In the genomic region with DNA sequence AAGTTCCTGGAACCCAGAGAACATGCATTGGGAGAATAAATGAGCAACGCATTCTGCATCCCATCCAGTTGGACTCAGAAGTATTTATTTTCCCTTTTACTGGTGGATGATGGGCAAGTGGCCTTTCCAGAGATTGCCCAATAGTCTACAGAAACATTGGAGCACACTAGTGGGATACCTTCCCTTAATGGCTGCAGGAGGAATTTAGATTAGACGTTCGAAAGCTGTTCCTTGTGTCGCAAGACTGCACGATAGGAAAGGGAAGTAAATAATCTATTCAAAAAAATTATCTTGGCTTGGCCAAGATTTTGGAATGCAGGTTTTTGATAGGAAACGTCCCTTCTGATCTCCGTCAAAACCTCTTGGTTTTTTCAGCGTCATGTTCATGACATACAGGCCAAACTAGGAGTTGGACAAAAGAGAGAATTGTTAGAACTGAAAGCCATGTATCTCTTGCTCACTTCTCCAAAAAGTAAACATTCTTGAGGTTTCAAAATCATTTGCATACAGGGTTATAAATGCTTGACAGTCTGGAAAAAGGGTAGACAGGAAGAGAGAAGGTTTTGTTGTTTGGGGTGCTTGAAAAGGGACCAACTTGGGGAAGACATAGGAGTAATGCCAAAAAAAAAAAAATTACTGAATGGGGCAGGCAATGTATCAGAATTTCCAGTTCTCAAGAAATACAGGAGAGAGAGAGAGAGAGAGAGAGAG, we compare ENCODE assay signal across 8 mouse cellular contexts. TPM values are rescaled to one million over a fixed set of nuclear protein-coding genes. Genes with fewer than 3 reads are reported as not detected.
A peak's percentile ranks its signal among the peaks of the same experiment; 100 is the strongest.
DNase-seq lines count a peak whose midpoint lies in the region; ATAC-seq and TF ChIP-seq lines count a peak whose summit lies in the region.

No protein-coding gene starts in this region.

- H3K4me3 ChIP-seq in C2C12 (ENCODE audit: insufficient read depth, poor library complexity, severe bottlenecking), result peak overlapping the region; percentile 92
- H3K4me3 ChIP-seq in heart, postnatal 0 days (ENCODE audit: low read depth, low read length), result peak overlapping the region; percentile 93
- H3K4me3 ChIP-seq in lung, embryonic 14.5 days (ENCODE audit: low read depth, low read length), result peak overlapping the region; percentile 86; the same call in 1 of the 2 replicates

- H3K27ac ChIP-seq in heart, postnatal 0 days (ENCODE audit: low read depth), result peak overlapping the region; percentile 100; the same call in 1 of the 2 replicates
- peak overlapping the region; percentile 100 for H3K27ac ChIP-seq in lung, embryonic 14.5 days (ENCODE audit: low read depth)

- H3K9me3 ChIP-seq in heart, postnatal 0 days (replicated peaks; ENCODE audit: control insufficient read depth, low read length), result no peaks in the 10 kb centered on the region
- H3K9me3 ChIP-seq in lung, embryonic 14.5 days (ENCODE audit: low read depth, low read length), result no peaks in the 10 kb centered on the region

- TF ChIP-seq EP300 in heart, postnatal 0 days (IDR thresholded peaks at IDR 0.05; ENCODE audit: low read depth), result no peak

- H3K79me3 ChIP-seq in C2C12 (ENCODE audit: low read depth), result peaks cover 27% of the 10 kb centered on the region

- H3K9ac ChIP-seq in heart, postnatal 0 days (replicated peaks; ENCODE audit: low read depth, low read length), result peak overlapping the region; percentile 97
- H3K9ac ChIP-seq in lung, embryonic 14.5 days, result peak overlapping the region; percentile 90; the same call in 1 of the 2 replicates

- peaks cover 20% of the 10 kb centered on the region for H3K36me3 ChIP-seq in C2C12 (ENCODE audit: control insufficient read depth, insufficient read depth)
- H3K36me3 ChIP-seq in heart, postnatal 0 days (replicated peaks; ENCODE audit: control insufficient read depth, insufficient read depth, low read length), result no peaks in the 10 kb centered on the region
- no peaks in the 10 kb centered on the region for H3K36me3 ChIP-seq in lung, embryonic 14.5 days (ENCODE audit: insufficient read depth)

- no peaks in the 10 kb centered on the region for H3K27me3 ChIP-seq in C2C12 (ENCODE audit: control insufficient read depth, insufficient read depth, insufficient read length)
- no peaks in the 10 kb centered on the region for H3K27me3 ChIP-seq in heart, postnatal 0 days (ENCODE audit: control insufficient read depth, insufficient read depth, low read length)
- no peaks in the 10 kb centered on the region for H3K27me3 ChIP-seq in lung, embryonic 14.5 days (ENCODE audit: insufficient read depth, low read length)

- no peak for ATAC-seq in heart, postnatal 0 days (ENCODE audit: insufficient read depth, low read depth)
- ATAC-seq in lung, embryonic 14.5 days (ENCODE audit: insufficient read depth), result no peak

- H3K79me2 ChIP-seq in C2C12 (ENCODE audit: control insufficient read depth, insufficient read depth), result peaks cover 29% of the 10 kb centered on the region

- no peak overlapping the region for H3ac ChIP-seq in C2C12 (ENCODE audit: control insufficient read depth, insufficient read length, low read depth)

- H3K4me2 ChIP-seq in heart, postnatal 0 days (ENCODE audit: low read depth, low read length), result peak overlapping the region; percentile 96
- H3K4me2 ChIP-seq in lung, embryonic 14.5 days, result peak overlapping the region; percentile 87

- DNase-seq in MEL-GATA-1-ER (ENCODE audit: extremely low read depth, low read depth), result peak; percentile 29
- DNase-seq in heart, postnatal 0 days (ENCODE audit: low spot score), result no peak
- peak; percentile 20 for DNase-seq in lung, embryonic 14.5 days
- no peak for DNase-seq in left cerebral cortex, adult 8-10 months (ENCODE audit: low spot score in 2 of 2)
- DNase-seq in cerebellum, postnatal 36 days, result no peak
- DNase-seq in layer of hippocampus, adult 18-20 months (ENCODE audit: low spot score in 2 of 2), result no peak
- no peak for DNase-seq in layer of hippocampus, adult 9-10 months (ENCODE audit: low spot score)

- WGBS in heart, postnatal 0 days, result 65% methylated on average over 8 of the region's 8 CpGs
- WGBS in lung, embryonic 14.5 days, result 52% methylated on average over 8 of the region's 8 CpGs

- TF ChIP-seq CTCF in C2C12 (IDR thresholded peaks at IDR 0.05; ENCODE audit: control insufficient read depth, insufficient read depth, insufficient read length), result no peak
- no peak for TF ChIP-seq CTCF in heart, postnatal 0 days (IDR thresholded peaks at IDR 0.05; ENCODE audit: low read depth)
- no peak for TF ChIP-seq CTCF in lung, embryonic 14.5 days (IDR thresholded peaks at IDR 0.05; ENCODE audit: low read depth)

- H3K4me1 ChIP-seq in heart, postnatal 0 days (ENCODE audit: control insufficient read depth, insufficient read depth), result peaks cover 6% of the 10 kb centered on the region; the same call in 1 of the 2 replicates
- 0 out of 2 replicates have a peak, but pooled peaks cover 3% of the 10 kb centered on the region for H3K4me1 ChIP-seq in lung, embryonic 14.5 days (ENCODE audit: insufficient read depth)

TF ChIP-seq in C2C12, 6 proteins besides CTCF, POLR2A, EP300 and RAD21:
- TF ChIP-seq MAX (IDR thresholded peaks at IDR 0.05) (no peak), MYOD1 (IDR thresholded peaks at IDR 0.05; ENCODE audit: control insufficient read depth, insufficient read length, low read depth) (no peak), MYOG (IDR thresholded peaks at IDR 0.05; ENCODE audit: control insufficient read depth, extremely low read depth, insufficient read length) (no peak), USF1 (IDR thresholded peaks at IDR 0.05; ENCODE audit: low read depth) (no peak), CEBPB (IDR thresholded peaks at IDR 0.05; ENCODE audit: low read depth) (peak; percentile 31), FOSL1 (IDR thresholded peaks at IDR 0.05; ENCODE audit: insufficient read depth, low read length, poor library complexity, severe bottlenecking) (no peak)
TF ChIP-seq in C2C12: peak in this region for 1.

RNA-seq across cellular contexts. Expression of a gene that starts 2.0 kb away (rescaled TPM):
- 136 TPM for polyA plus RNA-seq in C2C12 (2012; fragmentation: generic; extraction: Trizol)
- 57.6 and 63.6 TPM in 2 replicates for total RNA-seq in heart, postnatal 0 days (2014; rRNA removed; ENCODE audit: low replicate concordance)
- 15.8 and 23.1 TPM in 2 replicates for polyA plus RNA-seq in heart, postnatal 0 days (2015; fragmentation: Nextera tagmentation; extraction: Ambion mirVana)
- polyA plus RNA-seq in lung, embryonic 14.5 days (2014; fragmentation: Nextera tagmentation; extraction: Ambion mirVana), result 36.5 and 37.1 TPM in 2 replicates
- total RNA-seq in left cerebral cortex, adult 8-10 months (2022), result 10 to 100 TPM; 32.2 to 35.6 (median 33.9) TPM
- 10 to 100 TPM; 37.0 to 38.0 TPM for total RNA-seq in layer of hippocampus, adult 18-20 months (2021)

Comparison
In these comparisons a context has a peak if more than half of its experiments do, and no peak if none do; other contexts are left out.
1. DNase-seq: peak in MEL-GATA-1-ER (single experiment) and lung, embryonic 14.5 days (single experiment); none in heart, postnatal 0 days (single experiment), left cerebral cortex, adult 8-10 months (0 of 2), cerebellum, postnatal 36 days (0 of 2), layer of hippocampus, adult 18-20 months (0 of 2) and layer of hippocampus, adult 9-10 months (single experiment).
2. Peak in every context shown above with its lines, with median percentiles within 50 percentile points of each other: H3K4me3 ChIP-seq.